Mouse (Mus musculus): ENCODE data around the gene Adora3. TPM values are rescaled to one million over a fixed set of nuclear protein-coding genes. Genes with fewer than 3 reads are reported as not detected.

The Adora3 gene
- polyA plus RNA-seq, 1 experiment from 2014 or later = 4.1 TPM

DNA sequence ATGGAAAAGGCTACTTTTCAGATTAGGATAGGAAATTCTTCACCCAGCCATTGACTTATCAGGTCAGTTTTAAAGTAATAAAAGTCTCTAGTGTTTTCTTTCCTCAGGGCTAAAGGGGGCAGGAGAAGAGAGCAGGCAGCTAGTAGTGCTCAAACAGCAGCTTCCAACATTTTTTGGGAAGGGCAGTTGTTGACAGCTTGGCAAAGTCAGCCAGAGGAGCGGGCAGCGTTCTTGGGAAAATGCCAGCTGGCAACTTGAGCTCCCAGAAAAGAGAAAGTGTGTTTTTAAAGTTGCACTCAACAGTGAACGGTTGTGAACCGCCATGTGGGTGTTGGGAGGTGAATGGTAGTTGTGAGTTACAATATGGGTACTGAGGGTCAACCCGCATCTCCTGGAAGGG, 64.4 kb downstream of the Adora3 start:
- WGBS = 66% methylated on average over 5 of the region's 5 CpGs
- peaks cover 8% of the 10 kb centered on the region; the same call in 1 of the 2 replicates for H3K36me3 ChIP-seq
- H3K27me3 ChIP-seq = no peaks in the 10 kb centered on the region
- H3K4me2 ChIP-seq (replicated peaks) = no peak overlapping the region
- H3K4me1 ChIP-seq = no peaks in the 10 kb centered on the region
- H3K9ac ChIP-seq = no peak overlapping the region
- no peak overlapping the region for H3K27ac ChIP-seq (replicated peaks)
- no peak for ATAC-seq (ENCODE audit: insufficient number of reproducible peaks, low FRiP score, low TSS enrichment, low read depth)
- H3K4me3 ChIP-seq (replicated peaks) = no peak overlapping the region
- no peaks in the 10 kb centered on the region for H3K9me3 ChIP-seq (replicated peaks)

DNA sequence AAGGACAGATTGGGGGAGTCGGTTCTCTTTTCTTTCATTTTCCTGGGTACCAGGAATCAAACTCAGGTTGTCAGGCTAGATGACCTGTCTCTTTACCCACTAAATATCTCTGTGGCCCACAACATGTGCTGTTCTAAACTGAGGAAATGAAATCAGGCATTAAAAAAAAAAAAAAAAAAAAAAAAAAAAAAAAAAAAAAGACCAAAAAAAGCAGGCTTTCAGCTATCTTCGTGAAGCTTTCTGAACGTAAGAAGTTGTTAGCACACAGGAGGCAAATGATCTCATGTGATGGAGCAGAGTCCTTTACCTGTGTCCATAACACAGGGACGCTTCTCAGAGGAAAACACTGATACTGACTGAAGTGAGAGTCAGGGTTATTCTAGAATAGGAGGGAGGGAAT, 65.5 kb downstream of the Adora3 start:
- Histone ChIP-seq H3K36me3 (peaks cover 14% of the 10 kb centered on the region), H3K4me1 (no peaks in the 10 kb centered on the region), H3K4me2 (replicated peaks) (no peak overlapping the region), H3K4me3 (replicated peaks) (no peak overlapping the region), H3K27me3 (no peaks in the 10 kb centered on the region), H3K9me3 (replicated peaks) (no peaks in the 10 kb centered on the region), H3K27ac (replicated peaks) (no peak overlapping the region), H3K9ac (no peak overlapping the region)
- 87% methylated on average over 4 of the region's 4 CpGs for WGBS
- ATAC-seq (ENCODE audit: insufficient number of reproducible peaks, low FRiP score, low TSS enrichment, low read depth) = no peak

DNA sequence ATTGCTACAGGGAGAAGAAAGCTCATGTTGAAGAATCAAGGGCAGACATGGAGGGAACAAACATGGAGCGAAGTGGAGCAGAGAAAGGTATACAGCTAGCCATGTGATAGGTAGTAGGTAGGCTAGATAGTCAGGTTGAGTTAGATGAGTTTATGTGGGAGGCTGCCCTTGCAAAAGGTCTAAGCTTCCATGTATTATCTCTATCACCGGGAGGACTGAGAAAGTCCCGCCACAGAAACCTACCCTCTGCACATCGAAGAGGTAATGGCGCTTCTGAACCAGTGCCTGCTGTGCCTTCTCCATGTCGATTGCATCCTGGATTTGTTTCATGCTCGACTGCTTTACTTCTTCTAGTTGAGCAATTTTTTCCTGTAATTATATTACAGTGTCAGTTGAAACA, 80.7 kb downstream of the Adora3 start:
- Histone ChIP-seq H3K27me3 (no peaks in the 10 kb centered on the region), H3K4me2 (replicated peaks) (no peak overlapping the region), H3K27ac (replicated peaks) (no peak overlapping the region), H3K9ac (no peak overlapping the region), H3K36me3 (peaks cover 56% of the 10 kb centered on the region), H3K9me3 (replicated peaks) (no peaks in the 10 kb centered on the region), H3K4me1 (no peaks in the 10 kb centered on the region), H3K4me3 (replicated peaks) (no peak overlapping the region)
- ATAC-seq (ENCODE audit: insufficient number of reproducible peaks, low FRiP score, low TSS enrichment, low read depth) = no peak
- WGBS = 94% methylated on average over 7 of the region's 7 CpGs

DNA sequence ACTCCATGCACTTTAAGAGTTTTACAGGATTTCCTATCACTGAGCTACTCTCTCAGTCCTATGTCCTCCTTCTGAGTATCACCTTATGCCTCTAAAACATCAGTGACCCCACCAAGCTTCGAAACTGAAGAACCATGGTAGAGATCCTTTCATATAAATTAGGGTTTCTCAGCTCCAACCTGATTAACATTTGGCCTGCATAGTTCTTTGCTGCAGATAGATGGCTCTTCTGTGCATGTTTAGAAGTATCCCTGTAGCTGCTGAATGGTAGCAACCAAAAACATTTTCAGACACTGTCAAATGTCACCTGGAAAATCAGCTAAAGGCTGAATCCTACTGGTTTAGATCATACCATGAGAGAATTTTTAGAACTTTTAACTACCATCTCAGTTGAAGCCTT, 86.6 kb downstream of the Adora3 start:
- H3K27me3 ChIP-seq = no peaks in the 10 kb centered on the region
- H3K4me2 ChIP-seq (replicated peaks) = no peak overlapping the region
- H3K4me1 ChIP-seq = peaks cover 26% of the 10 kb centered on the region
- H3K9ac ChIP-seq = no peak overlapping the region
- peaks cover 35% of the 10 kb centered on the region for H3K36me3 ChIP-seq
- no peaks in the 10 kb centered on the region for H3K9me3 ChIP-seq (replicated peaks)
- WGBS = 98% methylated on average over 1 of the region's 1 CpGs
- H3K27ac ChIP-seq (replicated peaks) = no peak overlapping the region
- H3K4me3 ChIP-seq (replicated peaks) = peak overlapping the region; percentile 94; the same call in 1 of the 2 replicates
- no peak for ATAC-seq (ENCODE audit: insufficient number of reproducible peaks, low FRiP score, low TSS enrichment, low read depth)

DNA sequence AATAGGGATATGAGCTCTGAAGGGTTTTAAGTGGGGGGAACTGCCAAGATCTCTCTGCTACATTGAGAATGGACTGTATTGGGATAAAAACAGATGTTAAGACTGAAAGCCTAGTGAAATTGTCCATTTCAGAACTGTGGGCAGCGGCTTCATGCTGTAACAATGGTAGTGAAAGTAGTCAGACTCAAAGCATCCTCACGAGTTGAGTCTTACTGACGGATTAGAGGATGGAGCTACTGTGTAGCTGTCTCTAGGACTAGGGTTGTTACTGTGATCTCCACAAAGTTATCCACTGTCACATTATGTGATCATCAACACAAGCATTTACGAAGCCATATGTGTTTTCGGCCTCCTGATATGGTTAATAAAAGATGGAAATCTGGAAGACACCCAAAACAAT, 87.5 kb downstream of the Adora3 start:
- 39% methylated on average over 5 of the region's 5 CpGs for WGBS
- Histone ChIP-seq H3K27ac (replicated peaks) (no peak overlapping the region), H3K27me3 (no peaks in the 10 kb centered on the region), H3K4me2 (replicated peaks) (peak overlapping the region; percentile 71), H3K9me3 (replicated peaks) (no peaks in the 10 kb centered on the region), H3K4me3 (replicated peaks) (peak overlapping the region; percentile 94), H3K4me1 (peaks cover 26% of the 10 kb centered on the region), H3K36me3 (peaks cover 36% of the 10 kb centered on the region), H3K9ac (peak overlapping the region; percentile 97)
- no peak for ATAC-seq (ENCODE audit: insufficient number of reproducible peaks, low FRiP score, low TSS enrichment, low read depth)

Other genes starting within 250 kb of the Adora3 start
- gene Ddx20, start 183.3 kb upstream of the Adora3 start, polyA plus RNA-seq (2015; fragmentation: Nextera tagmentation; extraction: Ambion mirVana) = 30.6 and 32.6 TPM in 2 replicates
- gene Inka2, start 166.3 kb upstream of the Adora3 start, polyA plus RNA-seq (2015; fragmentation: Nextera tagmentation; extraction: Ambion mirVana) = 5.2 and 6.7 TPM in 2 replicates
- 95.4 and 99.2 TPM in 2 replicates for gene Rap1a, start 69.5 kb upstream of the Adora3 start, polyA plus RNA-seq (2015; fragmentation: Nextera tagmentation; extraction: Ambion mirVana)
- gene Tmigd3, start within 50 bp of the Adora3 start, polyA plus RNA-seq (2015; fragmentation: Nextera tagmentation; extraction: Ambion mirVana) = 0.27 and 0.34 TPM in 2 replicates
- gene I830077J02Rik, start 61.8 kb downstream of the Adora3 start, polyA plus RNA-seq (2015; fragmentation: Nextera tagmentation; extraction: Ambion mirVana) = 0.56 and 1.4 TPM in 2 replicates
- 110 and 122 TPM in 2 replicates for gene Wdr77, start 88.5 kb downstream of the Adora3 start, polyA plus RNA-seq (2015; fragmentation: Nextera tagmentation; extraction: Ambion mirVana)
- gene Atp5f1, start 89.2 kb downstream of the Adora3 start, polyA plus RNA-seq (2015; fragmentation: Nextera tagmentation; extraction: Ambion mirVana) = 380 and 404 TPM in 2 replicates
- gene Ovgp1, start 102.9 kb downstream of the Adora3 start, polyA plus RNA-seq (2015; fragmentation: Nextera tagmentation; extraction: Ambion mirVana) = 0.92 and 1.5 TPM in 2 replicates
- 17.7 and 35.0 TPM in 2 replicates for gene Pifo, start 143.8 kb downstream of the Adora3 start, polyA plus RNA-seq (2015; fragmentation: Nextera tagmentation; extraction: Ambion mirVana)
- gene Chil5, start 162.0 kb downstream of the Adora3 start, polyA plus RNA-seq (2015; fragmentation: Nextera tagmentation; extraction: Ambion mirVana) = 0.16 TPM in 1 of 2 replicates, not detected in the other
- 0.42 and 0.59 TPM in 2 replicates for gene Chia1, start 242.4 kb downstream of the Adora3 start, polyA plus RNA-seq (2015; fragmentation: Nextera tagmentation; extraction: Ambion mirVana)

Measured in embryonic facial prominence, embryonic 15.5 days (tissue).